Mouse (Mus musculus): ENCODE measurements around the gene Spag9. TPM values are rescaled to one million over a fixed set of nuclear protein-coding genes. Genes with fewer than 3 reads are reported as not detected.

The Spag9 gene
- polyA plus RNA-seq, 1 experiment from 2014 or later = 96.7 TPM

GRCm38 (mm10) chr11:94165745-94166144, 169.9 kb downstream of the Spag9 start:
- H3K4me2 ChIP-seq (replicated peaks) = no peak overlapping the region
- H3K4me3 ChIP-seq = no peak overlapping the region
- no peak overlapping the region for H3K27ac ChIP-seq (replicated peaks)
- no peaks in the 10 kb centered on the region for H3K36me3 ChIP-seq
- no peaks in the 10 kb centered on the region for H3K9me3 ChIP-seq
- peaks cover 20% of the 10 kb centered on the region for H3K4me1 ChIP-seq
- H3K27me3 ChIP-seq = no peaks in the 10 kb centered on the region
- no peak for ATAC-seq (replicated peaks)
- WGBS = 81% methylated on average over 4 of the region's 4 CpGs
- no peak overlapping the region for H3K9ac ChIP-seq (replicated peaks)

- 45% methylated on average over 5 of the region's 5 CpGs for WGBS
- Histone ChIP-seq H3K9me3 (no peaks in the 10 kb centered on the region), H3K27ac (replicated peaks) (peak overlapping the region; percentile 8; the same call in 1 of the 2 replicates), H3K4me1 (0 out of 2 replicates have a peak, but pooled peaks cover under 1% of the 10 kb centered on the region), H3K36me3 (no peaks in the 10 kb centered on the region), H3K27me3 (no peaks in the 10 kb centered on the region), H3K4me3 (no peak overlapping the region), H3K9ac (replicated peaks) (no peak overlapping the region), H3K4me2 (replicated peaks) (no peak overlapping the region)
- ATAC-seq (replicated peaks) = peak; percentile 42
Observed at GRCm38 (mm10) chr11:94168238-94168637, 172.3 kb downstream of the Spag9 start.

GRCm38 (mm10) chr11:94169596-94169995, 173.7 kb downstream of the Spag9 start:
- Histone ChIP-seq H3K4me1 (0 out of 2 replicates have a peak, but pooled peaks cover 4% of the 10 kb centered on the region), H3K36me3 (no peaks in the 10 kb centered on the region), H3K9me3 (no peaks in the 10 kb centered on the region), H3K4me3 (no peak overlapping the region), H3K27me3 (no peaks in the 10 kb centered on the region), H3K27ac (replicated peaks) (no peak overlapping the region), H3K4me2 (replicated peaks) (no peak overlapping the region), H3K9ac (replicated peaks) (no peak overlapping the region)
- no peak for ATAC-seq (replicated peaks)
- 72% methylated on average over 5 of the region's 5 CpGs for whole genome bisulfite sequencing

GRCm38 (mm10) chr11:94171691-94172090, 175.8 kb downstream of the Spag9 start:
- H3K4me3 ChIP-seq = no peak overlapping the region
- H3K27me3 ChIP-seq = no peaks in the 10 kb centered on the region
- ATAC-seq (replicated peaks) = no peak
- H3K36me3 ChIP-seq = no peaks in the 10 kb centered on the region
- H3K9me3 ChIP-seq = no peaks in the 10 kb centered on the region
- H3K4me2 ChIP-seq (replicated peaks) = no peak overlapping the region
- no peak overlapping the region for H3K27ac ChIP-seq (replicated peaks)
- H3K9ac ChIP-seq (replicated peaks) = no peak overlapping the region
- peaks cover 10% of the 10 kb centered on the region for H3K4me1 ChIP-seq
- 85% methylated on average over 5 of the region's 5 CpGs for WGBS

GRCm38 (mm10) chr11:94172186-94172585, 176.3 kb downstream of the Spag9 start:
- ATAC-seq (replicated peaks) = no peak
- H3K9ac ChIP-seq (replicated peaks) = no peak overlapping the region
- H3K27me3 ChIP-seq = no peaks in the 10 kb centered on the region
- peaks cover 10% of the 10 kb centered on the region for H3K4me1 ChIP-seq
- no peaks in the 10 kb centered on the region for H3K9me3 ChIP-seq
- 82% methylated on average over 9 of the region's 9 CpGs for WGBS
- H3K4me2 ChIP-seq (replicated peaks) = no peak overlapping the region
- no peak overlapping the region for H3K4me3 ChIP-seq
- H3K36me3 ChIP-seq = no peaks in the 10 kb centered on the region
- no peak overlapping the region for H3K27ac ChIP-seq (replicated peaks)

GRCm38 (mm10) chr11:94173726-94174146, 177.8 kb downstream of the Spag9 start:
- Histone ChIP-seq H3K4me2 (replicated peaks) (no peak overlapping the region), H3K4me3 (no peak overlapping the region), H3K27me3 (no peaks in the 10 kb centered on the region), H3K27ac (replicated peaks) (no peak overlapping the region), H3K9me3 (no peaks in the 10 kb centered on the region), H3K4me1 (peaks cover 10% of the 10 kb centered on the region), H3K9ac (replicated peaks) (no peak overlapping the region), H3K36me3 (no peaks in the 10 kb centered on the region)
- WGBS = 45% methylated on average over 4 of the region's 4 CpGs
- ATAC-seq (replicated peaks) = no peak

GRCm38 (mm10) chr11:94175288-94175687, 179.4 kb downstream of the Spag9 start:
- ATAC-seq (replicated peaks) = 0 out of 2 replicates have a peak, but pooled peaks have one; percentile 6
- H3K4me2 ChIP-seq (replicated peaks) = no peak overlapping the region
- no peak overlapping the region for H3K4me3 ChIP-seq
- H3K4me1 ChIP-seq = peaks cover 10% of the 10 kb centered on the region
- H3K9ac ChIP-seq (replicated peaks) = no peak overlapping the region
- H3K36me3 ChIP-seq = no peaks in the 10 kb centered on the region
- H3K9me3 ChIP-seq = no peaks in the 10 kb centered on the region
- H3K27ac ChIP-seq (replicated peaks) = 0 out of 2 replicates have a peak overlapping the region, but pooled peaks have one; percentile 5
- 73% methylated on average over 7 of the region's 7 CpGs for WGBS
- no peaks in the 10 kb centered on the region for H3K27me3 ChIP-seq

Other genes with a start within 250 kb of the Spag9 start
- 34.0 and 37.7 TPM in 2 replicates for gene Utp18, start 110.3 kb upstream of the Spag9 start, polyA plus RNA-seq (2015; fragmentation: Nextera tagmentation; extraction: Ambion mirVana)
- 38.5 and 43.8 TPM in 2 replicates for gene Mbtd1, start 110.2 kb upstream of the Spag9 start, polyA plus RNA-seq (2015; fragmentation: Nextera tagmentation; extraction: Ambion mirVana)
- gene Nme2, start 39.8 kb upstream of the Spag9 start, polyA plus RNA-seq (2015; fragmentation: Nextera tagmentation; extraction: Ambion mirVana) = 105 and 106 TPM in 2 replicates
- gene Gm20390, start 27.8 kb upstream of the Spag9 start, polyA plus RNA-seq (2015; fragmentation: Nextera tagmentation; extraction: Ambion mirVana) = 363 and 387 TPM in 2 replicates
- gene Nme1, start 27.6 kb upstream of the Spag9 start, polyA plus RNA-seq (2015; fragmentation: Nextera tagmentation; extraction: Ambion mirVana) = 312 and 316 TPM in 2 replicates
- gene Tob1, start 215.4 kb downstream of the Spag9 start, polyA plus RNA-seq (2015; fragmentation: Nextera tagmentation; extraction: Ambion mirVana) = 45.8 and 46.5 TPM in 2 replicates
- gene Wfikkn2, start 249.9 kb downstream of the Spag9 start, polyA plus RNA-seq (2015; fragmentation: Nextera tagmentation; extraction: Ambion mirVana) = 3.7 and 7.9 TPM in 2 replicates